Mouse (Mus musculus): ENCODE measurements around the gene Gm49673. TPM values are rescaled to one million over a fixed set of nuclear protein-coding genes. Genes with fewer than 3 reads are reported as not detected.
"Not testable (repeated sequence)": the region's sequence is repeated elsewhere in the genome, so short reads cannot be mapped to it uniquely, and the experiment has no call there.

Gene Gm49673
- polyA plus RNA-seq, 1 experiment: 1.7 TPM

- H3K4me3 ChIP-seq (replicated peaks; ENCODE audit: insufficient read depth, low read depth, low read length); H3K4me1 ChIP-seq (ENCODE audit: control insufficient read depth, insufficient read depth, low read length); H3K27me3 ChIP-seq (ENCODE audit: control insufficient read depth, insufficient read depth, low read length); H3K27ac ChIP-seq (ENCODE audit: insufficient read depth, low read length): not testable (repeated sequence)
- peak in 1 of 2 experiments; percentile 61 for DNase-seq
- WGBS: 8% methylated on average over 1 of the region's 7 CpGs
These were observed 19.1 kb downstream of the Gm49673 start for GRCm38 (mm10) chr17:8128326-8128993.

- H3K4me1 ChIP-seq (ENCODE audit: control insufficient read depth, insufficient read depth, low read length); H3K4me3 ChIP-seq (replicated peaks; ENCODE audit: insufficient read depth, low read depth, low read length); H3K27ac ChIP-seq (ENCODE audit: insufficient read depth, low read length); DNase-seq; H3K27me3 ChIP-seq (ENCODE audit: control insufficient read depth, insufficient read depth, low read length): not testable (repeated sequence)
- WGBS: 57% methylated on average over 3 of the region's 6 CpGs
These were observed 23.0 kb downstream of the Gm49673 start for GRCm38 (mm10) chr17:8124586-8124985.

GRCm38 (mm10) chr17:8122974-8123373, 24.6 kb downstream of the Gm49673 start:
- not testable (repeated sequence) for H3K4me3 ChIP-seq (replicated peaks; ENCODE audit: insufficient read depth, low read depth, low read length); DNase-seq; H3K4me1 ChIP-seq (ENCODE audit: control insufficient read depth, insufficient read depth, low read length); H3K27me3 ChIP-seq (ENCODE audit: control insufficient read depth, insufficient read depth, low read length); H3K27ac ChIP-seq (ENCODE audit: insufficient read depth, low read length)
- WGBS: no CpG with 5 or more reads among the region's 3 CpGs

DNA sequence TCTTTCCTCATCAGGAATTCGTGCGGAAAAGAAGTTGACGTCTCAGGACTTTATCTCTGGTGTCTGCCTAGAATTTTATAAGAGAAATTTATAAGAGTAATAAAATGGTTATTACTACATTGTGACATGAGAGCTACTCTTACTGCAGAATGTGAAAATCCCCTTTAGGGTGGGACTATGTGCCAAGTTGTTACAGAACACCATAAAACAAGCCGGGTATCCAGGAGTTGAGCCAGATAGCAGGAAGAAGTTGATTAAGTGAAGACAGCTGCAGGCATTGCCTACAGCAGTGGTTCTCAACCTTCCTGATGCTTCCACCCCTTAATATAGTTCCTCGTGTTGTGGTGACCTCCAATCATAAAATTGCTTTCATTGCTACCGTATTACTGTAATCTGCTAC, 30.7 kb downstream of the Gm49673 start:
- H3K27me3 ChIP-seq (ENCODE audit: control insufficient read depth, insufficient read depth, low read length); H3K4me1 ChIP-seq (ENCODE audit: control insufficient read depth, insufficient read depth, low read length); H3K27ac ChIP-seq (ENCODE audit: insufficient read depth, low read length); DNase-seq; H3K4me3 ChIP-seq (replicated peaks; ENCODE audit: insufficient read depth, low read depth, low read length): not testable (repeated sequence)
- WGBS: no CpG with 5 or more reads among the region's 6 CpGs

GRCm38 (mm10) chr17:8116378-8116777, 31.2 kb downstream of the Gm49673 start:
- H3K27me3 ChIP-seq (ENCODE audit: control insufficient read depth, insufficient read depth, low read length); DNase-seq; H3K4me3 ChIP-seq (replicated peaks; ENCODE audit: insufficient read depth, low read depth, low read length); H3K27ac ChIP-seq (ENCODE audit: insufficient read depth, low read length); H3K4me1 ChIP-seq (ENCODE audit: control insufficient read depth, insufficient read depth, low read length): not testable (repeated sequence)
- 73% methylated on average over 8 of the region's 11 CpGs for WGBS

GRCm38 (mm10) chr17:8112199-8112598, 35.4 kb downstream of the Gm49673 start:
- H3K27me3 ChIP-seq (ENCODE audit: control insufficient read depth, insufficient read depth, low read length); DNase-seq; H3K4me3 ChIP-seq (replicated peaks; ENCODE audit: insufficient read depth, low read depth, low read length); H3K27ac ChIP-seq (ENCODE audit: insufficient read depth, low read length); H3K4me1 ChIP-seq (ENCODE audit: control insufficient read depth, insufficient read depth, low read length): not testable (repeated sequence)
- WGBS: no CpG with 5 or more reads among the region's 1 CpGs

DNA sequence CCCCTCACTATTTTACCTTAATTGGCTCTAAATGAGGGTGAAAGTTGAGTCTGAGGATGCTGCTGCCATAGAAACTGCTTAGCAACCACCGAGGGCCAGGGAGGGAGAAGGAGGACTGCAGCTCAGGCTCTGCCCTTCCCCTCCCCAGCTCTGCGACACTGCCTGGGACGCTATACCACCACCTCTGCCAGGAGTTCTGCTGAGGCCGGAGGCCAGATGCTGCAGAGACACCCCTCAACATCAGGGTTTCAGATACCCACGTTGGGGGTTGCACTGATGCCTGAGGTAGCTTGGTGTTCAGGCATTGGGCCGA, 46.3 kb downstream of the Gm49673 start:
- WGBS: 15% methylated on average over 3 of the region's 6 CpGs
- not testable (repeated sequence) for DNase-seq

GRCm38 (mm10) chr17:8100405-8101296, 46.9 kb downstream of the Gm49673 start:
- 6% methylated on average over 7 of the region's 26 CpGs for WGBS
- not testable (repeated sequence) for H3K27me3 ChIP-seq (ENCODE audit: control insufficient read depth, insufficient read depth, low read length); H3K4me1 ChIP-seq (ENCODE audit: control insufficient read depth, insufficient read depth, low read length); DNase-seq; H3K27ac ChIP-seq (ENCODE audit: insufficient read depth, low read length); H3K4me3 ChIP-seq (replicated peaks; ENCODE audit: insufficient read depth, low read depth, low read length)

More for the DNA sequence above, 46.3 kb downstream of the Gm49673 start:
- H3K4me3 ChIP-seq (replicated peaks; ENCODE audit: insufficient read depth, low read depth, low read length); H3K27ac ChIP-seq (ENCODE audit: insufficient read depth, low read length); H3K27me3 ChIP-seq (ENCODE audit: control insufficient read depth, insufficient read depth, low read length); H3K4me1 ChIP-seq (ENCODE audit: control insufficient read depth, insufficient read depth, low read length): not testable (repeated sequence)

- not testable (repeated sequence) for H3K4me3 ChIP-seq (replicated peaks; ENCODE audit: insufficient read depth, low read depth, low read length); DNase-seq; H3K27ac ChIP-seq (ENCODE audit: insufficient read depth, low read length); H3K4me1 ChIP-seq (ENCODE audit: control insufficient read depth, insufficient read depth, low read length); H3K27me3 ChIP-seq (ENCODE audit: control insufficient read depth, insufficient read depth, low read length)
- WGBS: 46% methylated on average over 4 of the region's 5 CpGs
These were observed 51.4 kb downstream of the Gm49673 start for GRCm38 (mm10) chr17:8096199-8096598.

GRCm38 (mm10) chr17:8095653-8096052, 51.9 kb downstream of the Gm49673 start:
- not testable (repeated sequence) for H3K27ac ChIP-seq (ENCODE audit: insufficient read depth, low read length); H3K4me1 ChIP-seq (ENCODE audit: control insufficient read depth, insufficient read depth, low read length); H3K27me3 ChIP-seq (ENCODE audit: control insufficient read depth, insufficient read depth, low read length); H3K4me3 ChIP-seq (replicated peaks; ENCODE audit: insufficient read depth, low read depth, low read length); DNase-seq
- 42% methylated on average over 3 of the region's 5 CpGs for WGBS

DNA sequence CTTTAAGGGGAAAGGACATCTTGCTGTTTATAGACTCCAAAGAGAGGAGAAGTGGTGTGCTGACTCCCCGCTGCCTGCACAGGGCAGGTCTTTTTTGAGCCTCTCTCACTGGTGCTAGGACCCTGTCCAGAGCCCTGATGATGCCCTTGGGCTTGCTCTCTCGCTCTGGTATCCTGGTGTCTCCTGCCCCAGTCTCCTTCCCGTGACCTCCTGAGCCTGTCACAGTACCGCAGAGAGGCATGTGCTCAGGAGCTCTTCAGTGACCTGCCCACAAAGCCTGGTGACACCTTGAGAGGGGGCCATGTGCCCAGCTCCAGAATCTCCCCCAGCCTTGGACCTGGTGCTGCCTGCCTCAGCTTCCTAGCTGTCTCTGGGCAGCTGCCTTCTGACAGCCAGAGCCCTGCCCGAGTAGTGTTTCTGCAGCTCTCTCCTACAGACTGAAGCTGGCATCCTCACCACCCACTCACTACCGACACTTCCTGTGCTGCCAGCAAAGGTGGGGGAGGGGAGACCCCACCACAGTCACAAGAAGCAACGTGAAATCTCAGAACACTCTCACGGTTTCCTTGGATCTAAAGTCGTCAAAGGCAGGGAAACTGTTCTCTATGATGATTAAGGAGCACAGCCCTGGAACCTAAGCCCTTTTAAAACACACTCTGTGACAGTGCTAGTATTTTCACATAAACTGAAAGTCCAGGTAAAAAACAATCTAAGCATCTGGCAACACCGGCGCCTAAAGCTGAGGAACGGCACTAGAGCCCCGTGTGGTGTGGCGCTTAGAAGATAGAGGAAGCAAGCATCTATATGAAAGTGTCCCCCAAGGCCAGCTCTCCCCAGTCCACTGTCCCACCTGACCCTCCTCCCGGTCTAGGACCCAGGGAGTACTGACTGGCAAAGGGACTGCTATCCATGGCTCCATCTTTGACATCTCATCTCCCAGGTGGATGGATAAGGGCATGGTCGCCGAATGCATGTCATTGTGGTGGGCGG, 54.8 kb downstream of the Gm49673 start:
- WGBS: 76% methylated on average over 4 of the region's 18 CpGs
- H3K4me3 ChIP-seq (replicated peaks; ENCODE audit: insufficient read depth, low read depth, low read length); H3K27ac ChIP-seq (ENCODE audit: insufficient read depth, low read length); H3K4me1 ChIP-seq (ENCODE audit: control insufficient read depth, insufficient read depth, low read length); DNase-seq; H3K27me3 ChIP-seq (ENCODE audit: control insufficient read depth, insufficient read depth, low read length): not testable (repeated sequence)

DNA sequence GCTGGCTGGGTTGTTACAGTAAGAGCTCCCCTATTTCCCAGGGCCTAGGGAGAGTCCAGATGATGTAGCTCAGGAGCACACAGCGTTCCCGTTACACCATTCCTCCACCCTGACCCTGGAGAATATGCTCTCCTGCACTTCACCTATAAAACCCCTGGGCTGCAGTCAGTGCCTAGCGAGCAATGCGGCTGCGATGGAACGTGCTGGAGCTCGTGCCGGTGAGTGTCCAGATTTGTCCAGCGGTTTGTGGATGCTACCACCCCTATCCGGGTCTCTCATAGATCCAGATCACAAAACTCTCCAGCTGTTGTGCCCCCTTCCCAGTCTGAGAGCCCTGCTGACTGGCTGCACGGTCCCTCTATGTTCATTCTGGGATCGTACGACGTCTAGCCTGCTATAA, 56.3 kb downstream of the Gm49673 start:
- not testable (repeated sequence) for H3K27ac ChIP-seq (ENCODE audit: insufficient read depth, low read length); H3K27me3 ChIP-seq (ENCODE audit: control insufficient read depth, insufficient read depth, low read length); H3K4me1 ChIP-seq (ENCODE audit: control insufficient read depth, insufficient read depth, low read length); DNase-seq; H3K4me3 ChIP-seq (replicated peaks; ENCODE audit: insufficient read depth, low read depth, low read length)
- WGBS: 89% methylated on average over 14 of the region's 14 CpGs
